Mouse (Mus musculus) forebrain, embryonic 15.5 days (tissue): ENCODE measurements around the gene Dcp1a. TPM values are rescaled to one million over a fixed set of nuclear protein-coding genes. Genes with fewer than 3 reads are reported as not detected.
A peak's percentile ranks its signal among the peaks of the same experiment; 100 is the strongest.

Experiments used
- ATAC-seq: fragments of 200-750 bp; cut with Nextera tagmentation; replicated peaks from 2 replicates; pipeline ENCODE4 v1.8.0; 2017; ENCODE audit warnings: mild to moderate bottlenecking, moderate TSS enrichment, moderate library complexity
- H3K27ac ChIP-seq: fragments of 300-500 bp; sonication (generic); replicated peaks from 2 replicates; pipeline ENCODE4 v1.5.1; 2015; ENCODE audit warnings: mild to moderate bottlenecking, inconsistent platforms
- H3K27me3 ChIP-seq: fragments of 300-500 bp; sonication (generic); 2 replicates; pipeline ENCODE4 v1.6.1; 2015; ENCODE audit warnings: inconsistent platforms
- H3K36me3 ChIP-seq: fragments of 300-500 bp; sonication (generic); 2 replicates; pipeline ENCODE4 v1.6.1; 2015; ENCODE audit warnings: mild to moderate bottlenecking, inconsistent platforms
- H3K4me1 ChIP-seq: fragments of 300-500 bp; sonication (generic); 2 replicates; pipeline ENCODE4 v1.6.1; 2015; ENCODE audit warnings: inconsistent platforms
- H3K4me2 ChIP-seq: fragments of 300-500 bp; sonication (generic); replicated peaks from 2 replicates; pipeline ENCODE4 v1.6.1; 2015; ENCODE audit warnings: mild to moderate bottlenecking, inconsistent platforms
- H3K4me3 ChIP-seq: fragments of 300-500 bp; sonication (generic); 2 replicates; pipeline ENCODE4 v1.5.1; 2015; ENCODE audit warnings: mild to moderate bottlenecking, inconsistent platforms
- H3K9ac ChIP-seq: fragments of 300-500 bp; sonication (generic); replicated peaks from 2 replicates; pipeline ENCODE4 v1.6.1; 2015; ENCODE audit warnings: mild to moderate bottlenecking, inconsistent platforms
- H3K9me3 ChIP-seq: fragments of 300-500 bp; sonication (generic); 2 replicates; pipeline ENCODE4 v1.6.1; 2016; ENCODE audit warnings: inconsistent platforms
- WGBS: fragments of 180-500 bp; shearing (Covaris S2); methylation state at CpG from one replicate; pipeline ENCODE4 v1.1.7; 2015; ENCODE audit warnings: mixed read lengths; 5-methylcytosine and 5-hydroxymethylcytosine counted together
- microRNA-seq: library from miRNA; unstranded; fragments of <30 nt; microRNA quantifications from one replicate; pipeline ENCODE4, GENCODE M21; 2016
- polyA plus RNA-seq: library from polyadenylated mRNA; unstranded; fragments of >200 nt; fragmentation: Nextera tagmentation; extraction: Ambion mirVana; gene quantifications from 2 replicates; pipeline ENCODE4 v1.2.1, GENCODE M21; 2015

The Dcp1a gene
- polyA plus RNA-seq, 1 experiment from 2014 or later, result 21.2 TPM

- peaks cover 71% of the 10 kb centered on the region for H3K36me3 ChIP-seq
- 94% methylated on average over 6 of the region's 6 CpGs for WGBS
Measured at GRCm38 (mm10) chr14:30566317-30566716, 87.0 kb downstream of the Dcp1a start.

GRCm38 (mm10) chr14:30568016-30568415 is 88.7 kb downstream of the Dcp1a start:
- 87% methylated on average over 9 of the region's 9 CpGs for WGBS
- no peak for ATAC-seq
- no peak overlapping the region for H3K27ac ChIP-seq

More at GRCm38 (mm10) chr14:30566317-30566716, 87.0 kb downstream of the Dcp1a start:
- no peak overlapping the region for H3K9ac ChIP-seq
- H3K27ac ChIP-seq, result no peak overlapping the region
- no peak for ATAC-seq
- H3K4me2 ChIP-seq, result no peak overlapping the region
- H3K4me1 ChIP-seq, result peaks cover 7% of the 10 kb centered on the region
- no peaks in the 10 kb centered on the region for H3K27me3 ChIP-seq
- H3K4me3 ChIP-seq, result no peak overlapping the region
- no peaks in the 10 kb centered on the region for H3K9me3 ChIP-seq

GRCm38 (mm10) chr14:30570303-30570702 is 91.0 kb downstream of the Dcp1a start:
- no peaks in the 10 kb centered on the region for H3K27me3 ChIP-seq
- no peaks in the 10 kb centered on the region for H3K9me3 ChIP-seq
- peaks cover 84% of the 10 kb centered on the region for H3K36me3 ChIP-seq
- H3K27ac ChIP-seq, result no peak overlapping the region
- no peaks in the 10 kb centered on the region for H3K4me1 ChIP-seq
- ATAC-seq, result no peak
- WGBS, result 85% methylated on average over 9 of the region's 9 CpGs
- no peak overlapping the region for H3K4me3 ChIP-seq
- no peak overlapping the region for H3K9ac ChIP-seq
- H3K4me2 ChIP-seq, result no peak overlapping the region

More at GRCm38 (mm10) chr14:30568016-30568415, 88.7 kb downstream of the Dcp1a start:
- no peak overlapping the region for H3K4me2 ChIP-seq
- no peaks in the 10 kb centered on the region for H3K27me3 ChIP-seq
- no peaks in the 10 kb centered on the region for H3K4me1 ChIP-seq
- H3K36me3 ChIP-seq, result peaks cover 83% of the 10 kb centered on the region
- H3K4me3 ChIP-seq, result no peak overlapping the region
- no peaks in the 10 kb centered on the region for H3K9me3 ChIP-seq
- H3K9ac ChIP-seq, result no peak overlapping the region

GRCm38 (mm10) chr14:30572253-30572652 is 92.9 kb downstream of the Dcp1a start:
- Histone ChIP-seq H3K27me3 (no peaks in the 10 kb centered on the region), H3K4me2 (no peak overlapping the region), H3K9ac (no peak overlapping the region), H3K4me3 (no peak overlapping the region), H3K36me3 (peaks cover 70% of the 10 kb centered on the region), H3K9me3 (no peaks in the 10 kb centered on the region), H3K4me1 (no peaks in the 10 kb centered on the region), H3K27ac (no peak overlapping the region)
- ATAC-seq, result no peak
- WGBS, result 91% methylated on average over 10 of the region's 10 CpGs

GRCm38 (mm10) chr14:30573235-30573634 is 93.9 kb downstream of the Dcp1a start:
- Histone ChIP-seq H3K36me3 (peaks cover 61% of the 10 kb centered on the region), H3K4me2 (no peak overlapping the region), H3K9ac (no peak overlapping the region), H3K27ac (no peak overlapping the region), H3K4me1 (no peaks in the 10 kb centered on the region), H3K27me3 (no peaks in the 10 kb centered on the region), H3K4me3 (no peak overlapping the region), H3K9me3 (no peaks in the 10 kb centered on the region)
- no peak for ATAC-seq
- 56% methylated on average over 8 of the region's 8 CpGs for WGBS

GRCm38 (mm10) chr14:30573983-30574584 is 94.7 kb downstream of the Dcp1a start:
- ATAC-seq, result peak; percentile 71; the same call in 1 of the 2 replicates
- Histone ChIP-seq H3K36me3 (peaks cover 52% of the 10 kb centered on the region), H3K4me3 (no peak overlapping the region), H3K27me3 (no peaks in the 10 kb centered on the region), H3K9me3 (no peaks in the 10 kb centered on the region), H3K4me2 (no peak overlapping the region), H3K9ac (no peak overlapping the region), H3K27ac (no peak overlapping the region), H3K4me1 (no peaks in the 10 kb centered on the region)
- WGBS, result 66% methylated on average over 6 of the region's 6 CpGs

GRCm38 (mm10) chr14:30575791-30576190 is 96.5 kb downstream of the Dcp1a start:
- Histone ChIP-seq H3K27me3 (no peaks in the 10 kb centered on the region), H3K9me3 (no peaks in the 10 kb centered on the region)

GRCm38 (mm10) chr14:30576260-30576659 is 96.9 kb downstream of the Dcp1a start:
- Histone ChIP-seq H3K4me2 (no peak overlapping the region), H3K36me3 (peaks cover 32% of the 10 kb centered on the region), H3K27me3 (no peaks in the 10 kb centered on the region), H3K4me3 (no peak overlapping the region), H3K27ac (no peak overlapping the region), H3K9me3 (no peaks in the 10 kb centered on the region), H3K9ac (no peak overlapping the region), H3K4me1 (no peaks in the 10 kb centered on the region)
- 78% methylated on average over 5 of the region's 5 CpGs for WGBS
- ATAC-seq, result no peak

More at GRCm38 (mm10) chr14:30575791-30576190, 96.5 kb downstream of the Dcp1a start:
- H3K4me2 ChIP-seq, result no peak overlapping the region
- no peak overlapping the region for H3K9ac ChIP-seq
- WGBS, result 84% methylated on average over 7 of the region's 7 CpGs
- H3K4me1 ChIP-seq, result no peaks in the 10 kb centered on the region
- H3K4me3 ChIP-seq, result no peak overlapping the region
- H3K36me3 ChIP-seq, result peaks cover 37% of the 10 kb centered on the region
- no peak for ATAC-seq
- H3K27ac ChIP-seq, result no peak overlapping the region

Small RNA genes within 50 kb of the gene (microRNA-seq; reads per million reads assigned to microRNA genes)
- gene Mir3076, result 3.3 reads per million, percentile 9 among the genes with 10 or more reads in this experiment

Other genes starting within 250 kb of the Dcp1a start
- gene Cacna1d, start 11.9 kb downstream of the Dcp1a start, polyA plus RNA-seq, result 7.1 and 8.2 TPM in 2 replicates
- gene Tkt, start 68.8 kb downstream of the Dcp1a start, polyA plus RNA-seq, result 327 and 333 TPM in 2 replicates
- gene Prkcd, start 146.7 kb downstream of the Dcp1a start, polyA plus RNA-seq, result 32.1 and 32.3 TPM in 2 replicates
- gene Rft1, start 174.8 kb downstream of the Dcp1a start, polyA plus RNA-seq, result 8.0 and 9.9 TPM in 2 replicates
- 21.0 and 23.2 TPM in 2 replicates for gene Sfmbt1, start 235.3 kb downstream of the Dcp1a start, polyA plus RNA-seq